Mouse (Mus musculus) intestine, embryonic 14.5 days (tissue): ENCODE results near the gene Zfp819. TPM values are rescaled to one million over a fixed set of nuclear protein-coding genes. Genes with fewer than 3 reads are reported as not detected.

Source experiments
- ATAC-seq: fragments of 200-750 bp; cut with Nextera tagmentation; replicated peaks from 2 replicates; pipeline ENCODE4 v1.8.0; 2017; ENCODE audit warnings: low read depth, moderate number of reproducible peaks, moderate TSS enrichment, moderate library complexity; ENCODE audit not compliant: low FRiP score, low TSS enrichment
- DNase-seq: peaks from one replicate; pipeline ENCODE4 v3.0.0-alpha.2; 2018; ENCODE audit warnings: low spot score
- H3K27ac ChIP-seq: fragments of 300-500 bp; sonication (generic); 2 replicates; pipeline ENCODE4 v1.5.1; 2014; ENCODE audit warnings: low read depth, mild to moderate bottlenecking, control low read depth
- H3K27me3 ChIP-seq: fragments of 300-500 bp; sonication (generic); replicated peaks from 2 replicates; pipeline ENCODE4 v1.6.1; 2014; ENCODE audit warnings: low read length, control low read depth; ENCODE audit not compliant: control insufficient read depth, insufficient read depth
- H3K36me3 ChIP-seq: fragments of 300-500 bp; sonication (generic); 2 replicates; pipeline ENCODE4 v1.6.1; 2014; ENCODE audit warnings: low read length, control low read depth; ENCODE audit not compliant: control insufficient read depth, insufficient read depth
- H3K4me1 ChIP-seq: fragments of 300-500 bp; sonication (generic); replicated peaks from 2 replicates; pipeline ENCODE4 v1.6.1; 2014; ENCODE audit warnings: low read length, control low read depth, mixed read lengths; ENCODE audit not compliant: control insufficient read depth, insufficient read depth
- H3K4me2 ChIP-seq: fragments of 300-500 bp; sonication (generic); 2 replicates; pipeline ENCODE4 v1.6.1; 2014; ENCODE audit warnings: low read length
- H3K4me3 ChIP-seq: fragments of 300-500 bp; sonication (generic); 2 replicates; pipeline ENCODE4 v1.5.1; 2014; ENCODE audit warnings: low read depth, low read length, control low read depth, mixed read lengths
- H3K9ac ChIP-seq: fragments of 300-500 bp; sonication (generic); 2 replicates; pipeline ENCODE4 v1.6.1; 2014; ENCODE audit warnings: mild to moderate bottlenecking, low read length
- H3K9me3 ChIP-seq: fragments of 300-500 bp; sonication (generic); 2 replicates; pipeline ENCODE4 v1.6.1; 2016; ENCODE audit warnings: low read length, control low read depth; ENCODE audit not compliant: control insufficient read depth
- WGBS: fragments of 180-500 bp; shearing (Covaris S2); extraction: QIAGEN DNeasy Blood & Tissue Kit; methylation state at CpG from one replicate; pipeline ENCODE4 v1.1.7; 2014; 5-methylcytosine and 5-hydroxymethylcytosine counted together
- polyA plus RNA-seq: library from polyadenylated mRNA; unstranded; fragments of >200 nt; fragmentation: Nextera tagmentation; extraction: Ambion mirVana; gene quantifications from 2 replicates; pipeline ENCODE4 v1.2.1, GENCODE M21; 2014

The Zfp819 gene
- polyA plus RNA-seq, 1 experiment from 2014 or later = not detected

- no peak overlapping the region for H3K4me3 ChIP-seq
- H3K36me3 ChIP-seq = no peaks in the 10 kb centered on the region
- H3K27ac ChIP-seq = no peak overlapping the region
- H3K9ac ChIP-seq = no peak overlapping the region
- ATAC-seq = no peak
- 0 out of 2 replicates have a peak, but pooled peaks cover 3% of the 10 kb centered on the region for H3K4me1 ChIP-seq
- DNase-seq = no peak
- H3K27me3 ChIP-seq = no peaks in the 10 kb centered on the region
- no peaks in the 10 kb centered on the region for H3K9me3 ChIP-seq
- WGBS = 26% methylated on average over 5 of the region's 5 CpGs
- no peak overlapping the region for H3K4me2 ChIP-seq
Observed at GRCm38 (mm10) chr7:43601884-43602283, 5.1 kb upstream of the Zfp819 start.

GRCm38 (mm10) chr7:43607743-43608287 lies 846 bp downstream of the Zfp819 start:
- Histone ChIP-seq H3K27me3 (no peaks in the 10 kb centered on the region), H3K4me1 (no peaks in the 10 kb centered on the region), H3K4me3 (no peak overlapping the region), H3K27ac (no peak overlapping the region), H3K36me3 (no peaks in the 10 kb centered on the region), H3K4me2 (no peak overlapping the region; the same call in 1 of the 2 replicates), H3K9me3 (no peaks in the 10 kb centered on the region), H3K9ac (no peak overlapping the region)
- ATAC-seq (no peak), DNase-seq (no peak)
- 46% methylated on average over 5 of the region's 5 CpGs for WGBS

DNA sequence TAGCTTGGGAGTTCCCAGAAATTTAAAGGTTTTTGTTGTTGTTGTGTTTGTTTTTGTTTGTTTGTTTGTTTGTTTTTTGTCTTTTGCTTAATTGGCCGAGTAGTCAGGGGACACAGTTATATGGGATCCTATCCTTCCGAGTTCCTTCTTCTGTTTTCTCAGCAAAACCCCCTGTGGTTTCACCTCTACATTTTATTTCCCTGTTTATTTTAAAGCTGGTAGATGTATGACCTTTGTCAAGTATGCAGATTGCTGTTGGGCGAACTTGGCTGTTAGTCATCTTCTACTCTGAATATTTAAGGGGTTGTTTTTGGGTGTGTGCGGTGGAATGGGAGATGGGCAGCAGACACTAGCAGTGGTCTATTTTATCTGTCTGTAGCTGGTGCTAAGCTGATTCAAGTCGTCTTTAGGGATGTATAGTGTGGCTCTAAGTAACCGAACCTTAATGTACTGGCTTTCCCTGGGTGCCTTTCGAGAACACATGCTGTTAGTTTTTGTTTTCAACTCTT lies 1.4 kb downstream of the Zfp819 start:
- Histone ChIP-seq H3K36me3 (no peaks in the 10 kb centered on the region), H3K9me3 (no peaks in the 10 kb centered on the region), H3K4me2 (no peak overlapping the region), H3K27me3 (no peaks in the 10 kb centered on the region), H3K9ac (no peak overlapping the region), H3K27ac (no peak overlapping the region), H3K4me1 (no peaks in the 10 kb centered on the region), H3K4me3 (no peak overlapping the region)
- 68% methylated on average over 7 of the region's 7 CpGs for WGBS
- ATAC-seq = no peak
- DNase-seq = no peak

- 91% methylated on average over 14 of the region's 14 CpGs for WGBS
- no peak for DNase-seq
- no peaks in the 10 kb centered on the region for H3K4me1 ChIP-seq
- no peaks in the 10 kb centered on the region for H3K9me3 ChIP-seq
- no peaks in the 10 kb centered on the region for H3K27me3 ChIP-seq
- H3K4me2 ChIP-seq = no peak overlapping the region
- no peak overlapping the region for H3K27ac ChIP-seq
- no peaks in the 10 kb centered on the region for H3K36me3 ChIP-seq
- ATAC-seq = no peak
- no peak overlapping the region for H3K9ac ChIP-seq
- no peak overlapping the region for H3K4me3 ChIP-seq
Observed at GRCm38 (mm10) chr7:43613816-43614551, 7.0 kb downstream of the Zfp819 start.

DNA sequence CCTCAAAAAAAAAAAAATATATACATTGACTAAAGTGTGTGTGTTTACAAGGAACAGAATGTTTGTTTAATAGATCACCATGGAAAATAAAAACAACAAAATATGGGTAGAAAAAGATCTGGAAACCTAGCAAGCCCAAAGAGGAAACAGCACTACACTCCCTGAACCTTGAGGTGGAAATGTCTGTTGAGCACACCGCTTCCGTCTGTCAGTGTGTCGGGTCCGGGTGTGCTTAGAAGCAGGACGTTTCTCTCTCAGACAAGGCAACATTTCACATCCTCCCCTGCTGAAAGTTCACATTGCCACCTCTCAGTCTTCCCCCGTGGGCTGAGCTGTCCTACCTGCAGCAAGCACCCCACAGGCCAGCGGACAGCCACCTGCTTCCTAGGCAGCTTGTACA lies 16.0 kb downstream of the Zfp819 start:
- WGBS = 72% methylated on average over 7 of the region's 7 CpGs
- H3K9ac ChIP-seq = no peak overlapping the region
- ATAC-seq (no peak), DNase-seq (no peak)
- H3K27me3 ChIP-seq = no peaks in the 10 kb centered on the region
- H3K27ac ChIP-seq = no peak overlapping the region
- H3K36me3 ChIP-seq = no peaks in the 10 kb centered on the region
- H3K4me2 ChIP-seq = no peak overlapping the region
- H3K9me3 ChIP-seq = no peaks in the 10 kb centered on the region
- no peak overlapping the region for H3K4me3 ChIP-seq
- H3K4me1 ChIP-seq = no peaks in the 10 kb centered on the region

GRCm38 (mm10) chr7:43623819-43624218 lies 16.9 kb downstream of the Zfp819 start:
- H3K4me2 ChIP-seq = no peak overlapping the region
- ATAC-seq (no peak), DNase-seq (no peak)
- no peak overlapping the region for H3K9ac ChIP-seq
- H3K9me3 ChIP-seq = no peaks in the 10 kb centered on the region
- WGBS = 17% methylated on average over 10 of the region's 10 CpGs
- no peaks in the 10 kb centered on the region for H3K36me3 ChIP-seq
- H3K27me3 ChIP-seq = no peaks in the 10 kb centered on the region
- no peak overlapping the region for H3K4me3 ChIP-seq
- no peak overlapping the region for H3K27ac ChIP-seq
- H3K4me1 ChIP-seq = no peaks in the 10 kb centered on the region

- Histone ChIP-seq H3K27ac (no peak overlapping the region), H3K4me3 (no peak overlapping the region), H3K27me3 (no peaks in the 10 kb centered on the region), H3K9me3 (no peaks in the 10 kb centered on the region), H3K36me3 (no peaks in the 10 kb centered on the region), H3K4me2 (no peak overlapping the region), H3K4me1 (no peaks in the 10 kb centered on the region), H3K9ac (no peak overlapping the region)
- no peak for ATAC-seq
- WGBS = 67% methylated on average over 3 of the region's 3 CpGs
- no peak for DNase-seq
Observed at GRCm38 (mm10) chr7:43625065-43625464, 18.1 kb downstream of the Zfp819 start.

DNA sequence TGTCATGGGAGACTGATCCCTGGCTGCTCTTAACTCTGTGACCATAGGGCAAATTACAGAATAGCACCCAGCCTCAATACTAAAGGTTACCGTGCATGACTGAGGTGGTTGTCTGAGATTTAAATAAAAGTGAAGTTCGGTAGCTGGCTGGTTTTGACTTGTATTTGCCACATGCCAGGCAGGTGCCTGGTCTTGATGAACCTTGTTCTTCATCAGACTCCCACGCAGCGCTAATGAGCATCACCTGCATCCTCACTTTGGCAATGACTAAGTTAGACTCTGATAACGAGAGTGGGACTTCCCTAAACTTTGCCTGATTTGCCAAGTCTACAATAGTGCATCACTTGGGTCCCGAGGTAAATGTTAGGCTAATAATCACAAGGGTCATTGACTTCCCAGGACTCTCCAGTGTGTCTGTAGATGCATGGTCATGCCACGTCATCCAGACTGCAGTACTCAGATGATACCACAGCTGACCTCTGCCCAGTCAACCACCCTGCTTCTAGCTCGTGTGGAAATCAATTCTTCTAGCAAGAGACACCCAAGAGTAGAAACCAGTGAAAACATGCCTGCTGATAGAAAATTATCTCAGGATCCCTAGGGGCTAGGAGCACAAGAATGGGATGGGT lies 18.9 kb downstream of the Zfp819 start:
- no peak for DNase-seq
- no peak overlapping the region for H3K27ac ChIP-seq
- no peak for ATAC-seq

More for the DNA sequence above, 18.9 kb downstream of the Zfp819 start:
- no peaks in the 10 kb centered on the region for H3K27me3 ChIP-seq
- no peaks in the 10 kb centered on the region for H3K36me3 ChIP-seq
- H3K4me2 ChIP-seq = no peak overlapping the region
- H3K4me1 ChIP-seq = no peaks in the 10 kb centered on the region
- no peaks in the 10 kb centered on the region for H3K9me3 ChIP-seq
- H3K9ac ChIP-seq = no peak overlapping the region
- 81% methylated on average over 8 of the region's 8 CpGs for WGBS
- no peak overlapping the region for H3K4me3 ChIP-seq
